Mouse (Mus musculus) duodenum, adult 2 months (tissue): ENCODE data around the gene Gpsm3. TPM values are rescaled to one million over a fixed set of nuclear protein-coding genes. Genes with fewer than 3 reads are reported as not detected.

ENCODE experiments used
- polyA plus RNA-seq: library from polyadenylated mRNA; depleted of rRNA; stranded (reverse); fragments of >200 nt; gene quantifications from 2 replicates; pipeline ENCODE4 v1.2.3, GENCODE M21; 2012; ENCODE audit warnings: low replicate concordance; rRNA removed

The Gpsm3 gene
- polyA plus RNA-seq = 6.9 and 13.4 TPM in 2 replicates

GRCm38 (mm10) chr17:34589681-34590101 is at the start of gene Gpsm3:
Gpsm3 (plus strand) TSS chr17:34589806.

GRCm38 (mm10) chr17:34564003-34564421 is 25.6 kb upstream of the Gpsm3 start, which contains the start of gene Notch4:
Notch4 (plus strand) TSS chr17:34564268.

GRCm38 (mm10) chr17:34591029-34591993 is 1.7 kb downstream of the Gpsm3 start, which contains the start of gene Pbx2:
Pbx2 (plus strand) TSS chr17:34591266.

GRCm38 (mm10) chr17:34597566-34598095 is 8.0 kb downstream of the Gpsm3 start, which contains the start of gene Ager:
Ager (plus strand) TSS chr17:34597862.

GRCm38 (mm10) chr17:34603375-34604060 is 13.9 kb downstream of the Gpsm3 start, which contains the start of gene Rnf5:
Rnf5 (minus strand) TSS chr17:34603690.

GRCm38 (mm10) chr17:34604061-34604508 is 14.5 kb downstream of the Gpsm3 start, which contains the start of gene Agpat1:
Agpat1 (plus strand) TSS chr17:34604262.

GRCm38 (mm10) chr17:34615871-34616270 is 26.3 kb downstream of the Gpsm3 start, which contains the start of gene Egfl8:
Egfl8 (minus strand) TSS chr17:34615971.

GRCm38 (mm10) chr17:34627943-34628643 is 38.5 kb downstream of the Gpsm3 start, which contains the start of gene Ppt2:
Ppt2 (minus strand) TSS chr17:34628510.

GRCm38 (mm10) chr17:34629221-34629751 is 39.7 kb downstream of the Gpsm3 start, which contains the start of gene Prrt1:
Prrt1 (plus strand) TSS chr17:34629533.

Other genes with a start within 250 kb of the Gpsm3 start
- 71.0 and 85.2 TPM in 2 replicates for gene Btnl2, start 235.0 kb upstream of the Gpsm3 start, polyA plus RNA-seq
- gene Btnl1, start 212.7 kb upstream of the Gpsm3 start, polyA plus RNA-seq = 72.9 and 155 TPM in 2 replicates
- gene BC051142, start 191.0 kb upstream of the Gpsm3 start, polyA plus RNA-seq = 0.07 and 0.15 TPM in 2 replicates
- gene Btnl4, start 112.5 kb upstream of the Gpsm3 start, polyA plus RNA-seq = 24.7 and 37.1 TPM in 2 replicates
- 36.6 and 66.8 TPM in 2 replicates for gene Btnl6, start 72.5 kb upstream of the Gpsm3 start, polyA plus RNA-seq
- 14.4 and 26.1 TPM in 2 replicates for gene Notch4, start 25.5 kb upstream of the Gpsm3 start, polyA plus RNA-seq
- 30.5 and 44.4 TPM in 2 replicates for gene Pbx2, start 1.5 kb downstream of the Gpsm3 start, polyA plus RNA-seq
- 1.5 and 1.9 TPM in 2 replicates for gene Ager, start 8.1 kb downstream of the Gpsm3 start, polyA plus RNA-seq
- 133 and 182 TPM in 2 replicates for gene Rnf5, start 13.9 kb downstream of the Gpsm3 start, polyA plus RNA-seq
- 355 and 550 TPM in 2 replicates for gene Agpat1, start 14.5 kb downstream of the Gpsm3 start, polyA plus RNA-seq
- gene Egfl8, start 26.2 kb downstream of the Gpsm3 start, polyA plus RNA-seq = 1.4 and 2.1 TPM in 2 replicates
- 25.9 and 43.4 TPM in 2 replicates for gene Ppt2, start 38.7 kb downstream of the Gpsm3 start, polyA plus RNA-seq
- gene Prrt1, start 39.7 kb downstream of the Gpsm3 start, polyA plus RNA-seq = 7.7 and 10.5 TPM in 2 replicates
- 1.8 and 2.4 TPM in 2 replicates for gene Fkbpl, start 55.0 kb downstream of the Gpsm3 start, polyA plus RNA-seq
- gene Atf6b, start 57.3 kb downstream of the Gpsm3 start, polyA plus RNA-seq = 67.2 and 71.2 TPM in 2 replicates
- gene Tnxb, start 80.7 kb downstream of the Gpsm3 start, polyA plus RNA-seq = 10.1 and 15.3 TPM in 2 replicates
- 13.4 and 20.2 TPM in 2 replicates for gene C4b, start 154.1 kb downstream of the Gpsm3 start, polyA plus RNA-seq
- 4.3 and 8.4 TPM in 2 replicates for gene Cyp21a1, start 214.8 kb downstream of the Gpsm3 start, polyA plus RNA-seq
- gene Stk19, start 247.1 kb downstream of the Gpsm3 start, polyA plus RNA-seq = 55.2 and 59.8 TPM in 2 replicates
- gene Dxo, start 247.2 kb downstream of the Gpsm3 start, polyA plus RNA-seq = 63.9 and 83.5 TPM in 2 replicates